Mouse (Mus musculus) stomach, embryonic 16.5 days (tissue): ENCODE results near the gene Pex5. TPM values are rescaled to one million over a fixed set of nuclear protein-coding genes. Genes with fewer than 3 reads are reported as not detected.

Experiments
- ATAC-seq: fragments of 200-750 bp; cut with Nextera tagmentation; 2 replicates; pipeline ENCODE4 v1.8.0; 2017; ENCODE audit warnings: moderate number of reproducible peaks, moderate TSS enrichment; ENCODE audit not compliant: insufficient read depth, low FRiP score
- H3K27ac ChIP-seq: fragments of 300-500 bp; sonication (generic); 2 replicates; pipeline ENCODE4 v1.5.1; 2014; ENCODE audit warnings: low read length
- H3K27me3 ChIP-seq: fragments of 300-500 bp; sonication (generic); 2 replicates; pipeline ENCODE4 v1.6.1; 2014; ENCODE audit warnings: low read length, control low read depth, mixed read lengths; ENCODE audit not compliant: control insufficient read depth, insufficient read depth
- H3K36me3 ChIP-seq: fragments of 300-500 bp; sonication (generic); 2 replicates; pipeline ENCODE4 v1.6.1; 2014; ENCODE audit warnings: low read length; ENCODE audit not compliant: control insufficient read depth, insufficient read depth
- H3K4me1 ChIP-seq: fragments of 300-500 bp; sonication (generic); 2 replicates; pipeline ENCODE4 v1.6.1; 2014; ENCODE audit warnings: low read length, control low read depth, mixed read lengths; ENCODE audit not compliant: control insufficient read depth, insufficient read depth
- H3K4me2 ChIP-seq: fragments of 300-500 bp; sonication (generic); 2 replicates; pipeline ENCODE4 v1.6.1; 2014; ENCODE audit warnings: low read depth, low read length, mixed read lengths
- H3K4me3 ChIP-seq: fragments of 300-500 bp; sonication (generic); replicated peaks from 2 replicates; pipeline ENCODE4 v1.5.1; 2014; ENCODE audit warnings: mild to moderate bottlenecking, low read length
- H3K9ac ChIP-seq: fragments of 300-500 bp; sonication (generic); 2 replicates; pipeline ENCODE4 v1.6.1; 2014; ENCODE audit warnings: low read length
- H3K9me3 ChIP-seq: fragments of 300-500 bp; sonication (generic); replicated peaks from 2 replicates; pipeline ENCODE4 v1.6.1; 2016; ENCODE audit warnings: low read length, control low read depth; ENCODE audit not compliant: control insufficient read depth
- WGBS: fragments of 180-500 bp; shearing (Covaris S2); extraction: QIAGEN DNeasy Blood & Tissue Kit; methylation state at CpG from one replicate; pipeline ENCODE4 v1.1.7; 2014; 5-methylcytosine and 5-hydroxymethylcytosine counted together
- polyA plus RNA-seq: library from polyadenylated mRNA; unstranded; fragments of >200 nt; fragmentation: Nextera tagmentation; extraction: Ambion mirVana; gene quantifications from 2 replicates; pipeline ENCODE4 v1.2.1, GENCODE M21; 2015

The Pex5 gene
- polyA plus RNA-seq, 1 experiment from 2014 or later = 45.6 TPM

- 88% methylated on average over 16 of the region's 16 CpGs for WGBS
- ATAC-seq = no peak
These were observed 34.2 kb upstream of the Pex5 start for GRCm38 (mm10) chr6:124448959-124449667.

GRCm38 (mm10) chr6:124448186-124448852, 33.5 kb upstream of the Pex5 start:
- no peaks in the 10 kb centered on the region for H3K9me3 ChIP-seq
- no peak overlapping the region for H3K27ac ChIP-seq
- H3K4me3 ChIP-seq = no peak overlapping the region
- no peaks in the 10 kb centered on the region for H3K36me3 ChIP-seq
- no peak overlapping the region for H3K9ac ChIP-seq
- ATAC-seq = no peak
- WGBS = 71% methylated on average over 10 of the region's 10 CpGs
- H3K27me3 ChIP-seq = no peaks in the 10 kb centered on the region
- H3K4me2 ChIP-seq = no peak overlapping the region
- H3K4me1 ChIP-seq = no peaks in the 10 kb centered on the region

More at GRCm38 (mm10) chr6:124448959-124449667, 34.2 kb upstream of the Pex5 start:
- Histone ChIP-seq H3K9ac (no peak overlapping the region), H3K4me1 (no peaks in the 10 kb centered on the region), H3K9me3 (no peaks in the 10 kb centered on the region), H3K27ac (no peak overlapping the region), H3K4me3 (no peak overlapping the region), H3K36me3 (no peaks in the 10 kb centered on the region), H3K27me3 (no peaks in the 10 kb centered on the region), H3K4me2 (no peak overlapping the region)

GRCm38 (mm10) chr6:124447356-124447755, 32.5 kb upstream of the Pex5 start:
- Histone ChIP-seq H3K4me1 (no peaks in the 10 kb centered on the region), H3K36me3 (no peaks in the 10 kb centered on the region), H3K27ac (no peak overlapping the region), H3K4me2 (no peak overlapping the region), H3K27me3 (no peaks in the 10 kb centered on the region), H3K4me3 (no peak overlapping the region), H3K9ac (no peak overlapping the region), H3K9me3 (no peaks in the 10 kb centered on the region)
- ATAC-seq = no peak
- 57% methylated on average over 2 of the region's 2 CpGs for WGBS

- H3K9ac ChIP-seq = no peak overlapping the region
These were observed 31.6 kb upstream of the Pex5 start for GRCm38 (mm10) chr6:124446459-124446858.

GRCm38 (mm10) chr6:124446024-124446423, 31.2 kb upstream of the Pex5 start:
- H3K27me3 ChIP-seq = no peaks in the 10 kb centered on the region
- 74% methylated on average over 2 of the region's 2 CpGs for WGBS
- no peaks in the 10 kb centered on the region for H3K4me1 ChIP-seq
- H3K4me2 ChIP-seq = no peak overlapping the region
- no peak for ATAC-seq
- no peaks in the 10 kb centered on the region for H3K36me3 ChIP-seq
- no peak overlapping the region for H3K4me3 ChIP-seq
- no peak overlapping the region for H3K27ac ChIP-seq
- H3K9me3 ChIP-seq = no peaks in the 10 kb centered on the region
- H3K9ac ChIP-seq = no peak overlapping the region

More at GRCm38 (mm10) chr6:124446459-124446858, 31.6 kb upstream of the Pex5 start:
- Histone ChIP-seq H3K27ac (no peak overlapping the region), H3K4me2 (no peak overlapping the region), H3K9me3 (no peaks in the 10 kb centered on the region), H3K4me3 (no peak overlapping the region), H3K27me3 (no peaks in the 10 kb centered on the region), H3K36me3 (no peaks in the 10 kb centered on the region), H3K4me1 (no peaks in the 10 kb centered on the region)
- WGBS = 93% methylated on average over 9 of the region's 9 CpGs
- no peak for ATAC-seq

GRCm38 (mm10) chr6:124443338-124443737, 28.5 kb upstream of the Pex5 start:
- H3K4me3 ChIP-seq = no peak overlapping the region
- H3K4me2 ChIP-seq = no peak overlapping the region
- no peak overlapping the region for H3K9ac ChIP-seq
- no peak overlapping the region for H3K27ac ChIP-seq
- 75% methylated on average over 2 of the region's 2 CpGs for WGBS
- no peak for ATAC-seq
- no peaks in the 10 kb centered on the region for H3K36me3 ChIP-seq
- H3K4me1 ChIP-seq = no peaks in the 10 kb centered on the region
- H3K9me3 ChIP-seq = no peaks in the 10 kb centered on the region
- H3K27me3 ChIP-seq = no peaks in the 10 kb centered on the region

GRCm38 (mm10) chr6:124436245-124436644, 21.4 kb upstream of the Pex5 start:
- no peak for ATAC-seq
- 80% methylated on average over 7 of the region's 7 CpGs for WGBS
- no peaks in the 10 kb centered on the region for H3K36me3 ChIP-seq

GRCm38 (mm10) chr6:124435173-124435572, 20.3 kb upstream of the Pex5 start:
- Histone ChIP-seq H3K27ac (no peak overlapping the region), H3K4me3 (no peak overlapping the region), H3K9me3 (no peaks in the 10 kb centered on the region), H3K36me3 (no peaks in the 10 kb centered on the region), H3K4me1 (no peaks in the 10 kb centered on the region), H3K27me3 (no peaks in the 10 kb centered on the region), H3K4me2 (no peak overlapping the region), H3K9ac (no peak overlapping the region)
- ATAC-seq = no peak
- WGBS = 72% methylated on average over 5 of the region's 5 CpGs

More at GRCm38 (mm10) chr6:124436245-124436644, 21.4 kb upstream of the Pex5 start:
- Histone ChIP-seq H3K9me3 (no peaks in the 10 kb centered on the region), H3K4me3 (no peak overlapping the region), H3K27me3 (no peaks in the 10 kb centered on the region), H3K4me1 (no peaks in the 10 kb centered on the region), H3K9ac (no peak overlapping the region), H3K4me2 (no peak overlapping the region), H3K27ac (no peak overlapping the region)

- ATAC-seq = no peak
These were observed 18.9 kb upstream of the Pex5 start for GRCm38 (mm10) chr6:124433688-124434324.

More at GRCm38 (mm10) chr6:124433688-124434324, 18.9 kb upstream of the Pex5 start:
- Histone ChIP-seq H3K9ac (no peak overlapping the region), H3K4me1 (no peaks in the 10 kb centered on the region), H3K27ac (no peak overlapping the region), H3K9me3 (no peaks in the 10 kb centered on the region), H3K27me3 (no peaks in the 10 kb centered on the region), H3K4me3 (no peak overlapping the region), H3K4me2 (no peak overlapping the region), H3K36me3 (no peaks in the 10 kb centered on the region)
- 81% methylated on average over 8 of the region's 8 CpGs for WGBS
